Mouse (Mus musculus): ENCODE measurements around the gene Foxc1. TPM values are rescaled to one million over a fixed set of nuclear protein-coding genes. Genes with fewer than 3 reads are reported as not detected.

Gene Foxc1
- polyA plus RNA-seq, 1 experiment, result 3.7 TPM

DNA sequence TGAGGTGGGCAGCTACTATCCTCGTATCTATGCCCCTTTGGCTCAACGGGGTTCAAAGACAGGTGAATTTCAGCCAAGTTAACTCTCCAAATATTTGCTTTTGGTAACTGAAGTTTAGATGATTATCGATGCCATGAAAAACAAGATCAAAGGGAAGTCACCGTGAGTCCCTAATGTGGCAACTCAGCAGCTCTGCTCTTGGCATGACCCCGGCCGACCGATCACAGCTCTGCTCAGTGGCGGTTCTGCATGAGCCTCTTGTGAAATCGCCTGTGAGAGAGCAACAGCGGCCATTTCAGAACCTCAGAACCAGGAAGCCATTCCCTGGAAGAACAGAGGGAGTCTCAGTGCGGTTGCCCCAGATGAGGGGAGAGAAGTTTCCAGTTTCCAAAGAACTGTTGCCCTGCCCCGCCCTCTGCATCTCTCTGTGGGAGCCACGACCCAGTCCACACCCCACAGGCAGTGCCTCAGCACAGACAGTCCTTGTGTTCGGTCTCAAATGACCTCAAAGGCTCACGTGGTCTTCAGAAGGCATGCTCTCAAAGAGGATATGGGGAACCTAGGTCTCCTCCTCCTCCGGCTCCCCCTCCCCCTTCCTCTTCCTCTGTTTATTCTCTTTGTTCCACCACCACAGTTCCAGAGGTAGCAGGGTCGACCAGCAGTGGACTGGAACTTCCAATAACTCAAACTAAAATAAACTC is 27.0 kb upstream of the Foxc1 start:
- Histone ChIP-seq H3K4me1 (ENCODE audit: control insufficient read depth, insufficient read depth, low read length) (no peaks in the 10 kb centered on the region), H3K36me3 (ENCODE audit: control insufficient read depth, insufficient read depth, low read length) (no peaks in the 10 kb centered on the region), H3K27ac (ENCODE audit: insufficient read depth, low read depth, low read length) (no peak overlapping the region), H3K27me3 (replicated peaks; ENCODE audit: control insufficient read depth, insufficient read depth, low read length) (no peaks in the 10 kb centered on the region), H3K4me3 (ENCODE audit: insufficient read depth, low read depth, low read length) (no peak overlapping the region)
- DNase-seq, result no peak
- 38% methylated on average over 17 of the region's 17 CpGs for WGBS
- TF ChIP-seq POLR2A (IDR thresholded peaks at IDR 0.05; ENCODE audit: low read depth, low read length) (no peak), CTCF (conservative IDR thresholded peaks at IDR 0.05; ENCODE audit: insufficient read depth, insufficient read length, low read depth, low read length) (no peak)

DNA sequence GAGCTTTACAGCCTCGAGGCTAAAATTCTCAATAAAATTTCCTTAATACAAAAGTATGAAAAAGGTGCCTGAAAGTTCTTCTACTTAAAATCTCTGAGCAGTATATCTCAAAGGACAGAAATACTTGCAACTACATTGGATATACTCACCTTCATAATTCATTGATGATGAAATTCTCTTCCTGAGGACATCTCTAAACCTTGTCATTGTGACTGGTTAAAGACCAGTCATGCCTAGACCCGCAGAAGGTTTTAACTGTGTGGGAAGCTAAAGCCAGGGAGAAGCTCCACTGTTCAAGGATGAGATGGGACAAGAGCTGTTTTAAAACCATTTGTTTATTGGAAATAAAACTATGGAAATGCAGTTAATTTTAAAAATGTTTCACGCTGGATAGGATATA is 26.1 kb upstream of the Foxc1 start:
- no peaks in the 10 kb centered on the region for H3K27me3 ChIP-seq (replicated peaks; ENCODE audit: control insufficient read depth, insufficient read depth, low read length)
- no peak for DNase-seq
- 83% methylated on average over 3 of the region's 3 CpGs for WGBS
- H3K4me1 ChIP-seq (ENCODE audit: control insufficient read depth, insufficient read depth, low read length), result no peaks in the 10 kb centered on the region
- TF ChIP-seq POLR2A (IDR thresholded peaks at IDR 0.05; ENCODE audit: low read depth, low read length), result no peak
- H3K36me3 ChIP-seq (ENCODE audit: control insufficient read depth, insufficient read depth, low read length), result no peaks in the 10 kb centered on the region
- no peak overlapping the region for H3K4me3 ChIP-seq (ENCODE audit: insufficient read depth, low read depth, low read length)
- no peak overlapping the region for H3K27ac ChIP-seq (ENCODE audit: insufficient read depth, low read depth, low read length)

DNA sequence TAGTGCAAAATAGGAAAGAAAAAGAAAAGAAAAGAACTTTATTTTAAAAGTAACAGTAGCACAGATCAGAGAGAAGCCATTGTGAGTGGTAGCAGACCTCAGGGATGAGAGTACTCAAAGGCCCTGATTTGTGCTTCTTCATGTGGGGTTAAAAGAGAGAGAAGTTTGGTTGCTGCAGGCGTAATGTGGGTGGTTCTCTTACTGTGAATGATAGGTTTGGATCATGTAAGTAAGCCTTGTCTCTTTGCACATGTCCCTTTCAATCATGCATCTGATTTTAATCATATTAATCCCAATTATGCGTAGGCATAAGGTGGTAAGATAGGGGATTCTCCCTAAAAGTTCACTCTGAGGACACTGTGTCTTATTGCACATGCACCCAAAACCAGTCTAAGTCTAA is 24.4 kb upstream of the Foxc1 start:
- no peak for TF ChIP-seq CTCF (conservative IDR thresholded peaks at IDR 0.05; ENCODE audit: insufficient read depth, insufficient read length, low read depth, low read length)
- no peak for TF ChIP-seq POLR2A (IDR thresholded peaks at IDR 0.05; ENCODE audit: low read depth, low read length)
- Histone ChIP-seq H3K4me1 (ENCODE audit: control insufficient read depth, insufficient read depth, low read length) (no peaks in the 10 kb centered on the region), H3K4me3 (ENCODE audit: insufficient read depth, low read depth, low read length) (no peak overlapping the region), H3K27ac (ENCODE audit: insufficient read depth, low read depth, low read length) (no peak overlapping the region), H3K27me3 (replicated peaks; ENCODE audit: control insufficient read depth, insufficient read depth, low read length) (no peaks in the 10 kb centered on the region), H3K36me3 (ENCODE audit: control insufficient read depth, insufficient read depth, low read length) (no peaks in the 10 kb centered on the region)
- 96% methylated on average over 2 of the region's 2 CpGs for WGBS
- DNase-seq, result no peak

DNA sequence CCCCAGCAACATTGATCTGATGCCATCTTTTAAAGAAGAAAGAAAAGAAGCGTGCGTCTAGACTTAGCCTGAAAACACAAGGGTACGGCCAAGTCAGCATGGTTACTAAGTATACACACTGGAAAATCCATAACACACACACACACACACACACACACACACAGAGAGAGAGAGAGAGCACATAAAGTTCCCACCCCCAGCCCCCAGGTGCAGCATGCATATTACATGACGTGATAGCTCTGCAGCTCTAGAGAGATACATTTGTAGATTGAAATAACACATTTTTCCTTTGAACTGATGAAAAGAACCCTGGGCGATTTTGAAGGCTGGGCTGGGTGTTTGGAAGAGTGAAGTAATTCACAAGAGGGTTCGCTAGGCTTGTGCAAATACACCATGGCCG is 21.7 kb upstream of the Foxc1 start:
- TF ChIP-seq POLR2A (IDR thresholded peaks at IDR 0.05; ENCODE audit: low read depth, low read length), result no peak
- TF ChIP-seq CTCF (conservative IDR thresholded peaks at IDR 0.05; ENCODE audit: insufficient read depth, insufficient read length, low read depth, low read length), result no peak
- Histone ChIP-seq H3K27ac (ENCODE audit: insufficient read depth, low read depth, low read length) (no peak overlapping the region), H3K36me3 (ENCODE audit: control insufficient read depth, insufficient read depth, low read length) (no peaks in the 10 kb centered on the region), H3K4me1 (ENCODE audit: control insufficient read depth, insufficient read depth, low read length) (no peaks in the 10 kb centered on the region), H3K4me3 (ENCODE audit: insufficient read depth, low read depth, low read length) (no peak overlapping the region), H3K27me3 (replicated peaks; ENCODE audit: control insufficient read depth, insufficient read depth, low read length) (no peaks in the 10 kb centered on the region)
- WGBS, result 88% methylated on average over 7 of the region's 7 CpGs
- no peak for DNase-seq

DNA sequence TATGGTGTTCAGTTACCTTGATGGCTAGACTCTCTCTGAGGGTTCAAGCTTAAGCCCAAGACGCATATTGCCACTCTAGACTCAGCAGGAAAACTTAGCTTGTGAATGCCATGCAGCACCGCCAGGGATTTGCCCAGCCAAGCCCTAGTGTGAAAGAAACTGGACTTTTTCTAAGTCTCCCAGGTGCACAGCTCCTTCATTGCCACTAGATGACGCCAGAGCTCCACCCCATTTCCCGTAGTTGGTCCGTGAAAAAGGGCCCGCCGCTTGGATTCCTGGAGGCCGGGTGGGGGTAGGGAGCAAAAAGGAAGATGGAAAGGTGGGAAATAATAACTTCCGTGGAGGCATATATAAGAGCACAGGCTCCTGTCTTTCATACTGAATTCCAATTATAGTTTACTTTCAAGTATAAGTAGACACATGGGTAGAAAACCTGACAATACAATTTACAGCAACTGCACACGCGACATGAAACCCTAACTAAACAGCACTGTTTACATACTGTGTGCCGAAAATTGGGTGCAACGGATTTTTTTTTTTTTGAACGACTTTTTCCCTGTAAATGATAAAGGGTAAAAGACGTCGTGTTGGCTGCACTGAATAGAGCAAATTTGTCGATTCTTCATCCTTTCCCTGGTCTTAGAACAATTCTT is 13.8 kb upstream of the Foxc1 start:
- H3K27me3 ChIP-seq (replicated peaks; ENCODE audit: control insufficient read depth, insufficient read depth, low read length), result 0 out of 2 replicates have a peak, but pooled peaks cover 1% of the 10 kb centered on the region
- H3K36me3 ChIP-seq (ENCODE audit: control insufficient read depth, insufficient read depth, low read length), result no peaks in the 10 kb centered on the region
- no peak overlapping the region for H3K4me3 ChIP-seq (ENCODE audit: insufficient read depth, low read depth, low read length)
- 17% methylated on average over 17 of the region's 17 CpGs for WGBS
- H3K27ac ChIP-seq (ENCODE audit: insufficient read depth, low read depth, low read length), result no peak overlapping the region
- TF ChIP-seq CTCF (conservative IDR thresholded peaks at IDR 0.05; ENCODE audit: insufficient read depth, insufficient read length, low read depth, low read length) (peak; percentile 93), POLR2A (IDR thresholded peaks at IDR 0.05; ENCODE audit: low read depth, low read length) (no peak)
- H3K4me1 ChIP-seq (ENCODE audit: control insufficient read depth, insufficient read depth, low read length), result no peaks in the 10 kb centered on the region
- DNase-seq, result peak; percentile 38

DNA sequence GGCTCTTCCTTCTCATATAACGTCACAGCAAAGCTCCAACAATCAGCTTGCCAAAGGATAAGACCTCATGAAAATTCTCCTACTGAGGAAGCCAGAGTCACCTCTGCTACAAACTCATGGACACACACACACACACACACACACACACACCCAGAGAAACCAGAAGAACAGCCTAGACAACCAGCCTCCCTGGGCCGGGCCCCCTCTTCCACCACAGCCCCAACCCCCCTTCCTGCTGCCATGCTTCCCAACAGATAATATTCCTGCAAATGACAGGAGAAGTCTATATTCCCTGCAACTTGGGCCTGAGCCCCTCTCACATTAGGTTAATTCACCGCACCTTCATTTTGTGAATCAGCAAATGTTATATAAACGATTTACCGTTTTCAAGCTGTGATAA is 13.3 kb upstream of the Foxc1 start:
- 0 out of 2 replicates have a peak, but pooled peaks cover 1% of the 10 kb centered on the region for H3K27me3 ChIP-seq (replicated peaks; ENCODE audit: control insufficient read depth, insufficient read depth, low read length)
- no peak overlapping the region for H3K27ac ChIP-seq (ENCODE audit: insufficient read depth, low read depth, low read length)
- H3K4me1 ChIP-seq (ENCODE audit: control insufficient read depth, insufficient read depth, low read length), result no peaks in the 10 kb centered on the region
- H3K36me3 ChIP-seq (ENCODE audit: control insufficient read depth, insufficient read depth, low read length), result no peaks in the 10 kb centered on the region
- 42% methylated on average over 5 of the region's 5 CpGs for WGBS
- no peak overlapping the region for H3K4me3 ChIP-seq (ENCODE audit: insufficient read depth, low read depth, low read length)
- TF ChIP-seq POLR2A (IDR thresholded peaks at IDR 0.05; ENCODE audit: low read depth, low read length) (no peak), CTCF (conservative IDR thresholded peaks at IDR 0.05; ENCODE audit: insufficient read depth, insufficient read length, low read depth, low read length) (no peak)
- DNase-seq, result no peak

DNA sequence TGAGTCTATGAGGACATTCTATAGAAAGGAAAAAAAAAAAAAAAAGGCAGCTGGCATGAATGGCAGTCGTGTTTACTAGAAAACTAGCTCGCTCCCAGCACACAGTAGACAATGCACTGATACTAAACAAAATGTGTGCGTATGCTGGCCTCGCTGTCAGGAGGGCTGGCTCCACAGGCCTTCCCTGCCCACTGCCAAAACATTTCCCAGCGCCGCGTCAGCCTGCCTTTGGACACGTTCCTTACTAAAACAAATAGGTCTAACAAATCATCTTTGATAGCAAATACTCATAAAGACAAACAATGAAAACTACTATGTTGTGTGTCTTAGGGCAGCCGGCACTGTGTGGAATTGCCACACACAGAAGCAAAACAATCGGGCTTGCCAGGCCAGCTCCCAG is 9.1 kb upstream of the Foxc1 start:
- WGBS, result 80% methylated on average over 10 of the region's 10 CpGs
- DNase-seq, result no peak
- 0 out of 2 replicates have a peak, but pooled peaks cover 1% of the 10 kb centered on the region for H3K27me3 ChIP-seq (replicated peaks; ENCODE audit: control insufficient read depth, insufficient read depth, low read length)
- no peak overlapping the region for H3K27ac ChIP-seq (ENCODE audit: insufficient read depth, low read depth, low read length)
- H3K36me3 ChIP-seq (ENCODE audit: control insufficient read depth, insufficient read depth, low read length), result no peaks in the 10 kb centered on the region
- H3K4me3 ChIP-seq (ENCODE audit: insufficient read depth, low read depth, low read length), result no peak overlapping the region
- TF ChIP-seq CTCF (conservative IDR thresholded peaks at IDR 0.05; ENCODE audit: insufficient read depth, insufficient read length, low read depth, low read length) (no peak), POLR2A (IDR thresholded peaks at IDR 0.05; ENCODE audit: low read depth, low read length) (no peak)
- H3K4me1 ChIP-seq (ENCODE audit: control insufficient read depth, insufficient read depth, low read length), result no peaks in the 10 kb centered on the region

Data from kidney, adult 2 months (tissue).